Mouse (Mus musculus): ENCODE data around the gene Retreg1.

GRCm38 (mm10) chr15:25811834-25812250 is 31.1 kb upstream of the Retreg1 start:
- TF ChIP-seq POLR2A (IDR thresholded peaks at IDR 0.05; ENCODE audit: insufficient read length, low read depth), result peak; percentile 35
- no peak for TF ChIP-seq E2F4 (IDR thresholded peaks at IDR 0.05; ENCODE audit: insufficient read depth)
- no peak for TF ChIP-seq MAX (IDR thresholded peaks at IDR 0.05; ENCODE audit: low read depth)
- no peak for TF ChIP-seq TCF12 (IDR thresholded peaks at IDR 0.05; ENCODE audit: insufficient read depth, poor library complexity, severe bottlenecking)
- no peak for TF ChIP-seq POLR2AphosphoS2 (IDR thresholded peaks at IDR 0.05; ENCODE audit: insufficient read length, low read depth)
- TF ChIP-seq CEBPB (IDR thresholded peaks at IDR 0.05; ENCODE audit: insufficient read depth, poor library complexity, severe bottlenecking), result no peak
- TF ChIP-seq MYOG (IDR thresholded peaks at IDR 0.05; ENCODE audit: control insufficient read depth in 1 of 3, insufficient read depth in 1 of 3, insufficient read length in 2 of 3, low read depth in 2 of 3), result no peak
- no peak for TF ChIP-seq REST (IDR thresholded peaks at IDR 0.05; ENCODE audit: insufficient read depth, insufficient read length)

Data from myocyte (in vitro differentiated cells).